Mouse (Mus musculus): Measurements from ENCODE around the gene Wdr48. TPM values are rescaled to one million over a fixed set of nuclear protein-coding genes. Genes with fewer than 3 reads are reported as not detected.

Gene Wdr48
- polyA plus RNA-seq, 1 experiment from 2014 or later = 53.4 TPM

DNA sequence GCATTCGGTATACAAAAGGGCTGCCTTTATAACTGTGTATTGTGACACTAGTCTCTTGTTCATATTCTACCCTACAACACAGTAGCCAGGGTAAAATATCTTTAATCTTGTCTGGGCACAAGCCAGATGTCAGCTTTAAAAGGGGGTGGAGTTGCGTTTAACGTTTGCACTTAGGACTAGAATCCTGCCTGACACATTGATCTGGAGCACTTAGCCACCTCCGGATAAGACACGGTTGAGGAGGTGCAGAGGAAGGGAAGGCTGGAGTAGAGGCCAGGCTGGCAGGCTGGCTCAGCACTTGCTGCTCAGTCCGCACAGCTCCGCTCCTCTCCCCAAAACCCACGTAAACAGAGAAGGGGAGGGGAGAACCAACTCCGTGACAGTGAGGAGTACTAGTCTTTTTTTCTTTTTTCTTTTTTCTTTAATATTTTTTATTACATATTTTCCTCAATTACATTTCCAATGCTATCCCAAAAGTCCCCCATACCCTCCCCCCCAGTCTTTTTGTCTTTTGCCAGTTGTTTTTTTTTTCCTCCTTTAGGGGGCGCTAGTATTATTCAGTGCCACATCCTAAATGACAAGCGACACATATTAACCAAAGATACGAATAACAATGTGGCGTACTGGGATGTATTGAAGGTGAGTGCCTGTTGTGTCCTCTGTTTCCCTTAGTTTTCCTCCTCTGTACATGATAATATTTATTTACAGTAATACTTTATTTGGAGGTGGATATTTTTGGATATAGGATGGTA lies 18.6 kb downstream of the Wdr48 start:
- Histone ChIP-seq H3K4me2 (ENCODE audit: low read depth, low read length) (no peak overlapping the region), H3K36me3 (ENCODE audit: control insufficient read depth, insufficient read depth, low read length) (peaks cover 40% of the 10 kb centered on the region), H3K4me3 (ENCODE audit: low read length) (no peak overlapping the region), H3K27ac (ENCODE audit: low read length) (no peak overlapping the region), H3K9ac (ENCODE audit: low read length) (no peak overlapping the region), H3K9me3 (ENCODE audit: control insufficient read depth, low read length) (no peaks in the 10 kb centered on the region), H3K27me3 (ENCODE audit: control insufficient read depth, insufficient read depth, low read depth, low read length) (no peaks in the 10 kb centered on the region), H3K4me1 (replicated peaks; ENCODE audit: control insufficient read depth, insufficient read depth, low read length) (no peaks in the 10 kb centered on the region)
- 68% methylated on average over 13 of the region's 13 CpGs for WGBS
- ATAC-seq (ENCODE audit: low read depth) = no peak

DNA sequence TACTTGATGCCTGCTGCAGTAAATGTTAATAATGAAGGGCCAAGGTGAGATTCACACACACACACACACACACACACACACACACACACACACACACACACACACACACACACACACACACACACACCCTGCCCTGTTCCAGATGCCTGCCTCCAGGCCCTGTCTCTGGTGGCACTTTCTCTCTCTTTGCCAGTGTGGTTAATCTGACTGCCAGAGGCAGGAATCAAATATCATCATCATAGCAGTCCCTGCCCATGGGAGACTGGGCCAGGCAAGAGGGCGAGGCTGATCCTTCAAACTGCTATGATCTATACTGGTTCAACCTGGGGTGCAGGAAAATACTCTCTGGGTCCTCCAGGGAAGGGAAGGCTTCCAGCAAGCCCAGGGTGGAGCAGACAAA lies 25.2 kb downstream of the Wdr48 start:
- peaks cover 34% of the 10 kb centered on the region for H3K36me3 ChIP-seq (ENCODE audit: control insufficient read depth, insufficient read depth, low read length)
- H3K9ac ChIP-seq (ENCODE audit: low read length) = no peak overlapping the region
- peaks cover 3% of the 10 kb centered on the region; the same call in 1 of the 2 replicates for H3K4me1 ChIP-seq (replicated peaks; ENCODE audit: control insufficient read depth, insufficient read depth, low read length)
- no peaks in the 10 kb centered on the region for H3K9me3 ChIP-seq (ENCODE audit: control insufficient read depth, low read length)
- no peaks in the 10 kb centered on the region for H3K27me3 ChIP-seq (ENCODE audit: control insufficient read depth, insufficient read depth, low read depth, low read length)
- no peak overlapping the region for H3K4me3 ChIP-seq (ENCODE audit: low read length)
- no peak for ATAC-seq (ENCODE audit: low read depth)
- H3K27ac ChIP-seq (ENCODE audit: low read length) = no peak overlapping the region
- H3K4me2 ChIP-seq (ENCODE audit: low read depth, low read length) = no peak overlapping the region
- 70% methylated on average over 1 of the region's 1 CpGs for WGBS

DNA sequence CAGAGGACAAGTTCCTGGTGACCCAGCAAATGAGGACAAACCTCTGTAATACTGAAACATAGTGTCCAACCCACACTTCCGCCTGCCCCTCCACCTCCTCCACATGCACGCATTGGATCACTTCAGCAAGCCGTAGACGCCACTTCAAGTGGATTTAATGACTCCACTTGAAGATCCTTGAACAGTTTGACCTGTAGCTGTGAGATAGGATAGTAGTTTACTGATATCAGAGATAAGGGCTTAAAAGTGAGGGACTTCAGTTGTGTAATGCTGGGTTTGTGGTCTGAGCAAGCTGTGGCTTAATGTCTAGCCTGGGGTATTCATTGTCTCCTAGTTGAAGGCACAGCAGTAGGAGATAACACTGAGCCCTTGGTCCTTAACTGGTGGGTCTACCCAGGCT lies 28.8 kb downstream of the Wdr48 start:
- H3K4me2 ChIP-seq (ENCODE audit: low read depth, low read length) = no peak overlapping the region
- H3K9ac ChIP-seq (ENCODE audit: low read length) = no peak overlapping the region
- WGBS = 59% methylated on average over 4 of the region's 4 CpGs
- no peak overlapping the region for H3K27ac ChIP-seq (ENCODE audit: low read length)
- no peaks in the 10 kb centered on the region for H3K27me3 ChIP-seq (ENCODE audit: control insufficient read depth, insufficient read depth, low read depth, low read length)
- no peak for ATAC-seq (ENCODE audit: low read depth)
- H3K4me1 ChIP-seq (replicated peaks; ENCODE audit: control insufficient read depth, insufficient read depth, low read length) = peaks cover 11% of the 10 kb centered on the region
- no peak overlapping the region for H3K4me3 ChIP-seq (ENCODE audit: low read length)
- H3K9me3 ChIP-seq (ENCODE audit: control insufficient read depth, low read length) = no peaks in the 10 kb centered on the region
- peaks cover 48% of the 10 kb centered on the region for H3K36me3 ChIP-seq (ENCODE audit: control insufficient read depth, insufficient read depth, low read length)

DNA sequence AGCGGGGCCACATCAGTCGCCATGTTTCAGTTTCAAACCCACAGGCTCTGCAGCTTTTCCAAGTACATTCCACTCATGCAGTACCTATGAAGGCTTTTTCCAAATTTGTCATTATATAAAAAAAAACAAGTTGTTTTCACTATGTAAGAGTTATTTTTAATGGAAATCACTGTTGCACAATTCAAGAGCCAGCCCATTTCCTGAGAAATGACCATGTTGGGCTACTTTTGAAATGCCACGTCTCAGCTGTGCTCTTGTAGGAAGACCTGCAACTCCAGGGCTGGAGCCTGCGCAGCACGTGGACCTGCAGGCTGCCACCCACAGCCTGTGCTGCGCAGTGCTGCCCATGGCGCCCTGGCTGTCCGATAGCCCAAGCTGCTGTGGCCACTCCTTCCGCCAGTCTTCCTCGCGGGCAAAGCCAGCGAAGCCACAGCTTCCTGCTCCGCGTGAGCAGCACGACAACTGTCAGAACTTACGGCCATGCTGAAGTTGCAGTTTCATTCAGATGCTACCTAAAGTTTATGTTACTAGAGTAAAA lies 30.5 kb downstream of the Wdr48 start:
- Histone ChIP-seq H3K9me3 (ENCODE audit: control insufficient read depth, low read length) (no peaks in the 10 kb centered on the region), H3K27ac (ENCODE audit: low read length) (peak overlapping the region; percentile 89), H3K9ac (ENCODE audit: low read length) (no peak overlapping the region), H3K36me3 (ENCODE audit: control insufficient read depth, insufficient read depth, low read length) (peaks cover 46% of the 10 kb centered on the region), H3K27me3 (ENCODE audit: control insufficient read depth, insufficient read depth, low read depth, low read length) (no peaks in the 10 kb centered on the region), H3K4me3 (ENCODE audit: low read length) (no peak overlapping the region), H3K4me1 (replicated peaks; ENCODE audit: control insufficient read depth, insufficient read depth, low read length) (peaks cover 11% of the 10 kb centered on the region), H3K4me2 (ENCODE audit: low read depth, low read length) (0 out of 2 replicates have a peak overlapping the region, but pooled peaks have one; percentile 9)
- peak; percentile 63 for ATAC-seq (ENCODE audit: low read depth)
- WGBS = 65% methylated on average over 16 of the region's 16 CpGs

DNA sequence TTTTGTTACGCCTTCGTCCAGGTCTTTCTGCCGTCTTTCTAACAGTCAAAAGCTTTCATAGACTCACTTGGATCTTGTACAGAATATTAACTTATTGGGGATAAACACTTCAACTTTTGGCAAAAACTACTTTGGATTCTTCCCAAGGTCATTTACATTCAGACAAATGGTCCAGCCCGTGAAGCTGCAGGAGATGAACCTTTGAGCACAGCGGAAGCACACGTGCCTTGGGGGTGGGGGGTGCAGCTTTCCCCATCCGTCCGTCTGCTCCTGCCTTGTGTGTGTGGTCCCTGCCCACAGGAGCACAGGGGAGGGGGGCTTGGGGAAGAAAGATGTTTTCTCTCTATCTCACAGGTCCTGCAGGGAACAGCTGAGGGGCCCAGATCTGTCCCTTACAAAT lies 31.1 kb downstream of the Wdr48 start:
- Histone ChIP-seq H3K4me2 (ENCODE audit: low read depth, low read length) (peak overlapping the region; percentile 0; the same call in 1 of the 2 replicates), H3K27ac (ENCODE audit: low read length) (peak overlapping the region; percentile 89)
- peak; percentile 83 for ATAC-seq (ENCODE audit: low read depth)

DNA sequence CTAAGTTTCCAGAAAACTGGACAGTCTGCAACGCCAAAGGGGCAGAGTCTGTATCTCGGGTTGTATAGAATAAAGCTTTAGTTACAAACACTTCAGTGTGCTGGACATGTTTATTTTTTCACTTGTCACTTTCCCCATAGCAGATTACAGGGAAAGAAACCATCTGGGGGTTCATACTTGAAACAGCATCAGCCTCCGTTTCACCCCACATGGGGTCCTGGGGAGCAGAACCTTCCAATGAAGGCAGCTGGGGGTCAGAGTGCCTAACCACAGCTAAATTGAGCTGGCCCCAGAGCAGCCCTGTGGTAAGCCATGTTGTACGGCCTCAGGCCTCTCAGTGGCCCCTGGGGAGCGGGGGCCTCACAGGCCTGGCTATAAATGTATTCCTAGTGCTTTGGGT lies 31.8 kb downstream of the Wdr48 start:
- no peak overlapping the region for H3K9ac ChIP-seq (ENCODE audit: low read length)
- no peak overlapping the region for H3K4me3 ChIP-seq (ENCODE audit: low read length)
- peak overlapping the region; percentile 89 for H3K27ac ChIP-seq (ENCODE audit: low read length)
- no peak overlapping the region for H3K4me2 ChIP-seq (ENCODE audit: low read depth, low read length)
- ATAC-seq (ENCODE audit: low read depth) = peak; percentile 78
- H3K9me3 ChIP-seq (ENCODE audit: control insufficient read depth, low read length) = no peaks in the 10 kb centered on the region
- H3K36me3 ChIP-seq (ENCODE audit: control insufficient read depth, insufficient read depth, low read length) = peaks cover 50% of the 10 kb centered on the region
- H3K27me3 ChIP-seq (ENCODE audit: control insufficient read depth, insufficient read depth, low read depth, low read length) = no peaks in the 10 kb centered on the region
- 53% methylated on average over 5 of the region's 5 CpGs for WGBS
- H3K4me1 ChIP-seq (replicated peaks; ENCODE audit: control insufficient read depth, insufficient read depth, low read length) = peaks cover 11% of the 10 kb centered on the region

More for the DNA sequence above, 31.1 kb downstream of the Wdr48 start:
- Histone ChIP-seq H3K9ac (ENCODE audit: low read length) (no peak overlapping the region), H3K36me3 (ENCODE audit: control insufficient read depth, insufficient read depth, low read length) (peaks cover 45% of the 10 kb centered on the region), H3K4me3 (ENCODE audit: low read length) (no peak overlapping the region), H3K27me3 (ENCODE audit: control insufficient read depth, insufficient read depth, low read depth, low read length) (no peaks in the 10 kb centered on the region), H3K4me1 (replicated peaks; ENCODE audit: control insufficient read depth, insufficient read depth, low read length) (peaks cover 11% of the 10 kb centered on the region), H3K9me3 (ENCODE audit: control insufficient read depth, low read length) (no peaks in the 10 kb centered on the region)
- WGBS = 43% methylated on average over 8 of the region's 8 CpGs

DNA sequence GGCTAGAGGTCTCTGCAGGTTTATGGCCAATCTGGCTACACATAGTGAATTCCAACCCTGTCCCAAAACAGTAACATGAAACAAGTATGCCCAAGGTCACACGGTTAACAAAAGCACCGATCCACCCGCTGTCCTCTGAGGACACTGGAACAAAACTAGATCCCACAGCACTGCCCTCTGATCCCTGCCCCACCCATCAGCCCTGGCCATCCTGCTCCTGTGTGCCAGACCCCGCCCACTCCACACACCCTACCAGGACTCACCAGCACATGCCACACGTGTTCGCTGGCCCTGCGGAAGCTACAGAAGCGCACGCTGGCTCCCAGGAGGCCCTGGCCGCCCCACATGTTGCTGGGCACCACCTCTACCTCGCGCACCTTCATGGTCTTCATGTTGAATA lies 37.7 kb downstream of the Wdr48 start:
- H3K36me3 ChIP-seq (ENCODE audit: control insufficient read depth, insufficient read depth, low read length) = peaks cover 29% of the 10 kb centered on the region
- no peak overlapping the region for H3K4me3 ChIP-seq (ENCODE audit: low read length)
- H3K9ac ChIP-seq (ENCODE audit: low read length) = no peak overlapping the region
- no peak overlapping the region for H3K4me2 ChIP-seq (ENCODE audit: low read depth, low read length)
- WGBS = 86% methylated on average over 12 of the region's 12 CpGs
- no peak overlapping the region for H3K27ac ChIP-seq (ENCODE audit: low read length)
- H3K27me3 ChIP-seq (ENCODE audit: control insufficient read depth, insufficient read depth, low read depth, low read length) = no peaks in the 10 kb centered on the region
- no peaks in the 10 kb centered on the region for H3K9me3 ChIP-seq (ENCODE audit: control insufficient read depth, low read length)
- no peak for ATAC-seq (ENCODE audit: low read depth)
- peaks cover 3% of the 10 kb centered on the region for H3K4me1 ChIP-seq (replicated peaks; ENCODE audit: control insufficient read depth, insufficient read depth, low read length)

DNA sequence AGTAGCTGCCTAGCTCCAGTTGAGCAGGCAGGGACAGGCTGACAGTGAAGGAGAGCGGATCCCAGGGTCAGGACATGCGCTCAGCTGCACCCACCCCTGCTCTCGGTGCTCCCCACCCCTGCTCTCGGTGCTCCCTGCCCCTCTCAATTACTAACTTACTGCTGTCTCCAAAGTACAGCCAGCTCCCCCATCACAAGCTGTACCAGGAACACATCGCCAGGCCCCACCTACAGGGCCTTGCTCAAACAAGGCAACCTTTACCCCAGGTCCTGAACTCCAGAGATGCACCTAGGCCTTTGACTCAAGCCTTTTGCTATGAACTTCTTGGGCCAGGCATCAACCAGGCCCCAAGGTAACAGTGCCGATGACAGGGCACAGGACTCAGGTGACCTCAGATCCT lies 39.0 kb downstream of the Wdr48 start:
- Histone ChIP-seq H3K9ac (ENCODE audit: low read length) (no peak overlapping the region), H3K4me1 (replicated peaks; ENCODE audit: control insufficient read depth, insufficient read depth, low read length) (peaks cover 4% of the 10 kb centered on the region), H3K4me3 (ENCODE audit: low read length) (no peak overlapping the region), H3K9me3 (ENCODE audit: control insufficient read depth, low read length) (no peaks in the 10 kb centered on the region), H3K36me3 (ENCODE audit: control insufficient read depth, insufficient read depth, low read length) (peaks cover 17% of the 10 kb centered on the region), H3K4me2 (ENCODE audit: low read depth, low read length) (no peak overlapping the region), H3K27ac (ENCODE audit: low read length) (no peak overlapping the region), H3K27me3 (ENCODE audit: control insufficient read depth, insufficient read depth, low read depth, low read length) (no peaks in the 10 kb centered on the region)
- 91% methylated on average over 6 of the region's 6 CpGs for WGBS
- ATAC-seq (ENCODE audit: low read depth) = no peak

DNA sequence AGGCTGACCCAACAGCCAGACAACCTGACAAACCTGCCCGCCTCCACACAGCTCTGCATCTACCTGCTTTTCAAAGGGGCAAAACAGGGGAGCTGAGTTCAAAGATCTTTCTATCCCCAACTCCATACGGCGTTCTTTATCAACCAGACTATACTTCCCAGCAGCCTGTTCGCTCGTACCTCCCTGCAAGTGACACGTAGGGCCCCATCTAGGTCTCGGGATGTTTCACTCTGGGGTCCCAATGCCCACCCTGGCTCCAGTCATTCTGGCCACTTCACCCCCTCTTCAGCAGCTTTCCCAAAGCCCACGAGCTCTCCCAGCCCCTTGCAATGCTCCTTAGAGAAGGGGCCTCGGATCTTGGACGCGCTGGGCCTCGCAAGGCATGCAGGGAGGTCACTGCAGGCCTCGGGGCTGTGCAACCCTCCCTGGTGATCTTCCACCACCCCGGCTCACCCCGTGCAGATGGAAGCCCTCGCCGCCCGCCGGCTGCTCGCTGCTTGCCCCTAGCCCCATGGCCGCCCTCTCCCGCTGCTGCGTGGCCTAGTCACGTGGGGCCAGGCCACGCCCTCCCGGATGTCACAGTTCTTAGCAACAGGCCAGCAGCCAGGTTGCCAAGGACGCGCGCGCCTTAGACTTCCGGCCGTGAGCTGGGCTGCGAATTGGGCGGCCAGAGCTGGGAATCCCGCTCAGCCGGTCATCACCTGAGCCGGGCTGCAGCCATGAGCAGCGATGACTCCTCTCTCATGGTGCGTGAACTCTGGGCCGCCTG lies 42.5 kb downstream of the Wdr48 start, which contains the start of the genes Gorasp1 and Ttc21a:
Gorasp1 (minus strand) TSS at position 561 of the 769 bp plus-strand sequence.
Ttc21a (plus strand) TSS at position 602 of the 769 bp plus-strand sequence.
- Histone ChIP-seq H3K9me3 (ENCODE audit: control insufficient read depth, low read length) (no peaks in the 10 kb centered on the region), H3K27me3 (ENCODE audit: control insufficient read depth, insufficient read depth, low read depth, low read length) (no peaks in the 10 kb centered on the region), H3K4me3 (ENCODE audit: low read length) (peak within 1 kb of the TSS; percentile 65), H3K4me1 (replicated peaks; ENCODE audit: control insufficient read depth, insufficient read depth, low read length) (peaks cover 7% of the 10 kb centered on the region), H3K27ac (ENCODE audit: low read length) (peak within 1 kb of the TSS; percentile 31), H3K36me3 (ENCODE audit: control insufficient read depth, insufficient read depth, low read length) (peaks cover 2% of the 10 kb centered on the region; the same call in 1 of the 2 replicates), H3K4me2 (ENCODE audit: low read depth, low read length) (peak within 1 kb of the TSS; percentile 86), H3K9ac (ENCODE audit: low read length) (peak within 1 kb of the TSS; percentile 83)
- peak; percentile 97 for ATAC-seq (ENCODE audit: low read depth)
- 1% methylated on average over 40 of the region's 40 CpGs for WGBS

All from lung, embryonic 16.5 days (tissue).